Mouse (Mus musculus): ENCODE results near the gene Peli1. TPM values are rescaled to one million over a fixed set of nuclear protein-coding genes. Genes with fewer than 3 reads are reported as not detected.

The Peli1 gene
- polyA plus RNA-seq, 1 experiment from 2014 or later, result 25.8 TPM

- peaks cover 7% of the 10 kb centered on the region for H3K4me1 ChIP-seq (ENCODE audit: control insufficient read depth, insufficient read depth, low read length)
- H3K9me3 ChIP-seq (ENCODE audit: control insufficient read depth, low read length), result no peaks in the 10 kb centered on the region
- no peak overlapping the region for H3K27ac ChIP-seq (ENCODE audit: low read length)
- 30% methylated on average over 4 of the region's 4 CpGs for WGBS
- no peak for ATAC-seq
- H3K9ac ChIP-seq (ENCODE audit: low read depth, low read length), result no peak overlapping the region
- H3K4me3 ChIP-seq (ENCODE audit: low read length), result no peak overlapping the region
- H3K4me2 ChIP-seq (ENCODE audit: low read depth, low read length), result no peak overlapping the region
- H3K36me3 ChIP-seq (ENCODE audit: control insufficient read depth, insufficient read depth, low read length), result no peaks in the 10 kb centered on the region
- no peaks in the 10 kb centered on the region for H3K27me3 ChIP-seq (replicated peaks; ENCODE audit: control insufficient read depth, insufficient read depth, low read length)
Observed at GRCm38 (mm10) chr11:21089571-21089970, 1.5 kb upstream of the Peli1 start.

- ATAC-seq, result peak; percentile 68
- peak overlapping the region; percentile 90 for H3K4me3 ChIP-seq (ENCODE audit: low read length)
- WGBS, result under 1% methylated on average over 95 of the region's 99 CpGs
- no peaks in the 10 kb centered on the region for H3K9me3 ChIP-seq (ENCODE audit: control insufficient read depth, low read length)
- peak overlapping the region; percentile 100 for H3K27ac ChIP-seq (ENCODE audit: low read length)
- peak overlapping the region; percentile 98 for H3K9ac ChIP-seq (ENCODE audit: low read depth, low read length)
- H3K4me2 ChIP-seq (ENCODE audit: low read depth, low read length), result peak overlapping the region; percentile 56
- no peaks in the 10 kb centered on the region for H3K36me3 ChIP-seq (ENCODE audit: control insufficient read depth, insufficient read depth, low read length)
- no peaks in the 10 kb centered on the region for H3K27me3 ChIP-seq (replicated peaks; ENCODE audit: control insufficient read depth, insufficient read depth, low read length)
- peaks cover 7% of the 10 kb centered on the region for H3K4me1 ChIP-seq (ENCODE audit: control insufficient read depth, insufficient read depth, low read length)
Observed at GRCm38 (mm10) chr11:21091428-21092405, 626 bp downstream of the Peli1 start.

- no peak for ATAC-seq
- H3K27ac ChIP-seq (ENCODE audit: low read length), result no peak overlapping the region
- H3K4me3 ChIP-seq (ENCODE audit: low read length), result peak overlapping the region; percentile 90
- H3K9me3 ChIP-seq (ENCODE audit: control insufficient read depth, low read length), result no peaks in the 10 kb centered on the region
- H3K9ac ChIP-seq (ENCODE audit: low read depth, low read length), result peak overlapping the region; percentile 55
- H3K27me3 ChIP-seq (replicated peaks; ENCODE audit: control insufficient read depth, insufficient read depth, low read length), result no peaks in the 10 kb centered on the region
- no peaks in the 10 kb centered on the region for H3K36me3 ChIP-seq (ENCODE audit: control insufficient read depth, insufficient read depth, low read length)
- peaks cover 7% of the 10 kb centered on the region for H3K4me1 ChIP-seq (ENCODE audit: control insufficient read depth, insufficient read depth, low read length)
- 12% methylated on average over 7 of the region's 7 CpGs for whole genome bisulfite sequencing
- H3K4me2 ChIP-seq (ENCODE audit: low read depth, low read length), result peak overlapping the region; percentile 56
Observed at GRCm38 (mm10) chr11:21092621-21093020, 1.5 kb downstream of the Peli1 start.

- Histone ChIP-seq H3K27ac (ENCODE audit: low read length) (no peak overlapping the region), H3K27me3 (replicated peaks; ENCODE audit: control insufficient read depth, insufficient read depth, low read length) (no peaks in the 10 kb centered on the region), H3K9me3 (ENCODE audit: control insufficient read depth, low read length) (no peaks in the 10 kb centered on the region), H3K36me3 (ENCODE audit: control insufficient read depth, insufficient read depth, low read length) (no peaks in the 10 kb centered on the region), H3K4me1 (ENCODE audit: control insufficient read depth, insufficient read depth, low read length) (peaks cover 8% of the 10 kb centered on the region), H3K4me3 (ENCODE audit: low read length) (0 out of 2 replicates have a peak overlapping the region, but pooled peaks have one; percentile 12), H3K4me2 (ENCODE audit: low read depth, low read length) (peak overlapping the region; percentile 9), H3K9ac (ENCODE audit: low read depth, low read length) (peak overlapping the region; percentile 29; the same call in 1 of the 2 replicates)
- WGBS, result 51% methylated on average over 3 of the region's 3 CpGs
- ATAC-seq, result no peak
Observed at GRCm38 (mm10) chr11:21093081-21093815, 2.2 kb downstream of the Peli1 start.

- peaks cover 15% of the 10 kb centered on the region for H3K4me1 ChIP-seq (ENCODE audit: control insufficient read depth, insufficient read depth, low read length)
- no peaks in the 10 kb centered on the region for H3K36me3 ChIP-seq (ENCODE audit: control insufficient read depth, insufficient read depth, low read length)
- H3K4me2 ChIP-seq (ENCODE audit: low read depth, low read length), result no peak overlapping the region
- H3K27ac ChIP-seq (ENCODE audit: low read length), result no peak overlapping the region
- H3K9me3 ChIP-seq (ENCODE audit: control insufficient read depth, low read length), result no peaks in the 10 kb centered on the region
- no peak overlapping the region for H3K9ac ChIP-seq (ENCODE audit: low read depth, low read length)
- H3K4me3 ChIP-seq (ENCODE audit: low read length), result no peak overlapping the region
- no peaks in the 10 kb centered on the region for H3K27me3 ChIP-seq (replicated peaks; ENCODE audit: control insufficient read depth, insufficient read depth, low read length)
- no peak for ATAC-seq
- 96% methylated on average over 2 of the region's 2 CpGs for WGBS
Observed at GRCm38 (mm10) chr11:21096590-21096989, 5.5 kb downstream of the Peli1 start.

- H3K27me3 ChIP-seq (replicated peaks; ENCODE audit: control insufficient read depth, insufficient read depth, low read length), result no peaks in the 10 kb centered on the region
- no peak overlapping the region for H3K4me3 ChIP-seq (ENCODE audit: low read length)
- no peak overlapping the region for H3K4me2 ChIP-seq (ENCODE audit: low read depth, low read length)
- no peaks in the 10 kb centered on the region for H3K36me3 ChIP-seq (ENCODE audit: control insufficient read depth, insufficient read depth, low read length)
- no peak for ATAC-seq
- H3K27ac ChIP-seq (ENCODE audit: low read length), result no peak overlapping the region
- H3K9me3 ChIP-seq (ENCODE audit: control insufficient read depth, low read length), result no peaks in the 10 kb centered on the region
- WGBS, result 80% methylated on average over 2 of the region's 2 CpGs
- H3K9ac ChIP-seq (ENCODE audit: low read depth, low read length), result no peak overlapping the region
- peaks cover 16% of the 10 kb centered on the region for H3K4me1 ChIP-seq (ENCODE audit: control insufficient read depth, insufficient read depth, low read length)
Observed at GRCm38 (mm10) chr11:21098457-21098856, 7.4 kb downstream of the Peli1 start.

GRCm38 (mm10) chr11:21100704-21101103 lies 9.6 kb downstream of the Peli1 start:
- Histone ChIP-seq H3K9me3 (ENCODE audit: control insufficient read depth, low read length) (no peaks in the 10 kb centered on the region), H3K9ac (ENCODE audit: low read depth, low read length) (no peak overlapping the region), H3K27me3 (replicated peaks; ENCODE audit: control insufficient read depth, insufficient read depth, low read length) (no peaks in the 10 kb centered on the region), H3K27ac (ENCODE audit: low read length) (no peak overlapping the region), H3K36me3 (ENCODE audit: control insufficient read depth, insufficient read depth, low read length) (no peaks in the 10 kb centered on the region), H3K4me2 (ENCODE audit: low read depth, low read length) (no peak overlapping the region), H3K4me1 (ENCODE audit: control insufficient read depth, insufficient read depth, low read length) (peaks cover 20% of the 10 kb centered on the region), H3K4me3 (ENCODE audit: low read length) (no peak overlapping the region)
- WGBS, result 100% methylated on average over 1 of the region's 1 CpGs
- ATAC-seq, result peak; percentile 78

GRCm38 (mm10) chr11:21101286-21101685 lies 10.2 kb downstream of the Peli1 start:
- Histone ChIP-seq H3K4me1 (ENCODE audit: control insufficient read depth, insufficient read depth, low read length) (peaks cover 20% of the 10 kb centered on the region), H3K4me2 (ENCODE audit: low read depth, low read length) (no peak overlapping the region), H3K9me3 (ENCODE audit: control insufficient read depth, low read length) (no peaks in the 10 kb centered on the region), H3K27me3 (replicated peaks; ENCODE audit: control insufficient read depth, insufficient read depth, low read length) (no peaks in the 10 kb centered on the region), H3K36me3 (ENCODE audit: control insufficient read depth, insufficient read depth, low read length) (no peaks in the 10 kb centered on the region), H3K4me3 (ENCODE audit: low read length) (no peak overlapping the region), H3K9ac (ENCODE audit: low read depth, low read length) (no peak overlapping the region), H3K27ac (ENCODE audit: low read length) (no peak overlapping the region)
- WGBS, result 85% methylated on average over 4 of the region's 4 CpGs
- no peak for ATAC-seq

- peaks cover 20% of the 10 kb centered on the region for H3K4me1 ChIP-seq (ENCODE audit: control insufficient read depth, insufficient read depth, low read length)
- 85% methylated on average over 6 of the region's 6 CpGs for WGBS
- no peak for ATAC-seq
- no peaks in the 10 kb centered on the region for H3K36me3 ChIP-seq (ENCODE audit: control insufficient read depth, insufficient read depth, low read length)
- H3K27ac ChIP-seq (ENCODE audit: low read length), result no peak overlapping the region
- H3K4me2 ChIP-seq (ENCODE audit: low read depth, low read length), result no peak overlapping the region
- no peak overlapping the region for H3K9ac ChIP-seq (ENCODE audit: low read depth, low read length)
- no peaks in the 10 kb centered on the region for H3K9me3 ChIP-seq (ENCODE audit: control insufficient read depth, low read length)
- no peaks in the 10 kb centered on the region for H3K27me3 ChIP-seq (replicated peaks; ENCODE audit: control insufficient read depth, insufficient read depth, low read length)
- no peak overlapping the region for H3K4me3 ChIP-seq (ENCODE audit: low read length)
Observed at GRCm38 (mm10) chr11:21102273-21103005, 11.3 kb downstream of the Peli1 start.
